Mouse (Mus musculus) bone marrow macrophage, adult 2 months (primary cell): ENCODE results near the gene Plin2. TPM values are rescaled to one million over a fixed set of nuclear protein-coding genes. Genes with fewer than 3 reads are reported as not detected.
"Not testable (repeated sequence)": the region's sequence is repeated elsewhere in the genome, so short reads cannot be mapped to it uniquely, and the experiment has no call there.

Experiments used
- H3K27ac ChIP-seq: 2 replicates; pipeline ENCODE4 v1.5.1; 2012; ENCODE audit warnings: low read depth, low read length; ENCODE audit not compliant: insufficient read depth
- H3K4me1 ChIP-seq: 2 replicates; pipeline ENCODE4 v1.6.1; 2012; ENCODE audit warnings: low read length; ENCODE audit not compliant: control insufficient read depth, insufficient read depth
- H3K4me3 ChIP-seq: 2 replicates; pipeline ENCODE4 v1.5.1; 2012; ENCODE audit warnings: mild to moderate bottlenecking, low read length, moderate library complexity; ENCODE audit not compliant: insufficient read depth
- CTCF ChIP-seq: IDR thresholded peaks from 2 replicates; pipeline ENCODE4 v1.5.1; 2012; ENCODE audit warnings: low read depth, mild to moderate bottlenecking, low read length, moderate library complexity
- POLR2A ChIP-seq: IDR thresholded peaks from 2 replicates; pipeline ENCODE4 v1.6.1; 2012; ENCODE audit warnings: mild to moderate bottlenecking, low read depth, low read length, borderline replicate concordance
- polyA plus RNA-seq: library from polyadenylated mRNA; stranded (reverse); fragments of >200 nt; gene quantifications from 2 replicates; pipeline ENCODE4 v1.2.4, GENCODE M21; 2012; ENCODE audit not compliant: missing spikeins, insufficient read depth, insufficient read length

Plin2 gene
- polyA plus RNA-seq, 1 experiment, result 397 TPM

DNA sequence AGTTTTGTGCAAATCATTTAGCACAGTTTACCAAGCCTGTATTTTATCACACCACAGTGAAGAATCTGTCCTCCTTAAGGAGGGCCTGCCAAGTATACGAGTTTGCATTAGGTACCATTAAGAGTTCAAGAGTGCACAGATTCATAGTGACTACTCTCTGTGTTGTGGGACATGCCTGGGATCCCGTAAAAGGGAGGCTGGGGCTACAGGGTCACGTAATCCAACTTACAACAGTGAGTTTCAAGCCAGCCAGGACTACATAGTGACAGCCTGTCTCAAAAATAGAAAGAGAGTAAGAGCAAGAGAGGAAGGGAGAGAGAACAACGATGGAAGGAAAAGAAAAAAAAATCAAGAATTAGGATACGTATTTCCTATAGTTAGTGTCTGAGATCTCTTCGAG is 14.9 kb upstream of the Plin2 start:
- Histone ChIP-seq H3K4me1 (peaks cover 51% of the 10 kb centered on the region), H3K27ac (no peak overlapping the region), H3K4me3 (no peak overlapping the region)
- TF ChIP-seq CTCF (no peak), POLR2A (no peak)

DNA sequence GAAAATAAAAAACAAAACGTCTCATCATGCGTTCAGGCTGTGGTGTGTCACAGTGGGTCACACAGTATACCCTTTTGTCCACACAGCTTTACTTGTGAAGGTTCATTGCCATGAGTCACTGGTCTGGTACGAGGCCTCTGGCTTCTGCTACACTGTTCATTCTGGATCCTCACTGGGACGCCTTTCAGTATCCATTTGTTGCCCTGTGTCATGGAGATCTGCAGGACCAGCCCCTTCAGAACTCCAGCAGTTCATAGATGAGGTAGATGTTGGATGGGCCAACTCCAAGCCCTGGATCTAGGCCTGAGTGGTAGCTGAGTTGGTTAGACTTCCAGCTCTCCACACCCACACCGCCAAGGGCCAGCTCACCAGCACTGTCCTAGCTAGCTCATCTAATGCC is 13.9 kb upstream of the Plin2 start:
- Histone ChIP-seq H3K27ac (no peak overlapping the region), H3K4me3 (no peak overlapping the region), H3K4me1 (peaks cover 49% of the 10 kb centered on the region)
- TF ChIP-seq POLR2A (no peak), CTCF (no peak)

DNA sequence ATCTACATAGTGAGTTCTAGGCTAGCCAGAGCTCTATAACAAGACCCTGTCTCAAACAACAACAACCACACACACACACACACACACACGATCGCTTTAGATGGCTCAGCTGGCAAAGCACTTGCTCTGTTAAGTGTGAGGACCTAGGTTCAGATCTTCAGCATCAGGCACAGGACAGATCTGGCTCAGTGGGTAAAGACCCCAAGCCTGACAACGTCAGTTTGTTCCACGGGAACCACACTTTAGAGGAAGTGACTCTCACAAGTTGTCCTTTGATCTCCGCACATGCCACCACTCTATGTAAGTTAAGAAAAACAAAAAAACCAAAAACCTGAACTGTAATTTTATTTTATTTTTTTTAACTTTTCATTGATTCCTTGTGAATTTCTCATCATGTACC is 13.4 kb upstream of the Plin2 start:
- no peak overlapping the region for H3K27ac ChIP-seq
- TF ChIP-seq POLR2A (no peak), CTCF (no peak)
- H3K4me1 ChIP-seq, result peaks cover 49% of the 10 kb centered on the region
- no peak overlapping the region for H3K4me3 ChIP-seq

DNA sequence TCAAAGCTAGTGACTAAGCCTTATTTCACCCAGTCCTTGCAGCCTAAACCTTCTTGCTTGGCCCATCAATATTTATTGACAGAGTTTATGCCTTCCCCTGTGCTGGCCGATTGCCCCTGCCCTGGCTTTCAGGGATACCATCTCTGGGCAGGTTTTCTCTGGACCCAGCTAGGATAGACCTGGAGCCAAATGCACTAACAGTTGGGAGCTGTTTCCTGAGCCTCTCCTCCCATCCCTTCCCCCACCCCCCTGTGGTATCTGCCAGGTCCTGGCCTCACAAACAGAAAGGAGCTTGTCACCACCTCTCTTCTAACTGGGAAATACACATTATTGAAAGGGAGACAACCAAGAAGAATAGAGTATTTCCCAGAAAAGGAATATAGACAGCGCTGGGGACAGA is 12.0 kb upstream of the Plin2 start:
- Histone ChIP-seq H3K4me1 (peaks cover 37% of the 10 kb centered on the region), H3K4me3 (no peak overlapping the region), H3K27ac (no peak overlapping the region)
- TF ChIP-seq CTCF, result no peak
- no peak for TF ChIP-seq POLR2A

DNA sequence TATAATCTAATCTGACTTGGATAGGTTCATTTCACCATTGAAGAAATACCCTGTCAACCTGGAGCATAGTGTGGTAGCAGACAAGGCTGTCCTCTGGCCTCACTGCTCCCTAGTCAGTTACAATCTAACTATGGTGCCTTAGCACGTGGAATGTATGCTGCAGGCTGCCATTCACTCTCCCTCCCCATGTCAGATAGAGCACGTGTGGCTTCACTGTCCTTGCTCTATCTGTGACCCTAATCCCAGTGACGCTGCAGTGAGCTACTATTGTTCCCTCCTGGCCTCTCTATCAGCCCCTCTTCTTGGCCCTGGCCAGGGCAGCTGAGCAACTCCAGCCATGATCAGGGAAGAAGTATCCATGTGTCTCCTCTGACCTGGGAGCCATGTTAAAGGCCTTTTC is 11.6 kb upstream of the Plin2 start:
- no peak for TF ChIP-seq CTCF
- Histone ChIP-seq H3K27ac (no peak overlapping the region), H3K4me3 (no peak overlapping the region), H3K4me1 (peaks cover 36% of the 10 kb centered on the region)

DNA sequence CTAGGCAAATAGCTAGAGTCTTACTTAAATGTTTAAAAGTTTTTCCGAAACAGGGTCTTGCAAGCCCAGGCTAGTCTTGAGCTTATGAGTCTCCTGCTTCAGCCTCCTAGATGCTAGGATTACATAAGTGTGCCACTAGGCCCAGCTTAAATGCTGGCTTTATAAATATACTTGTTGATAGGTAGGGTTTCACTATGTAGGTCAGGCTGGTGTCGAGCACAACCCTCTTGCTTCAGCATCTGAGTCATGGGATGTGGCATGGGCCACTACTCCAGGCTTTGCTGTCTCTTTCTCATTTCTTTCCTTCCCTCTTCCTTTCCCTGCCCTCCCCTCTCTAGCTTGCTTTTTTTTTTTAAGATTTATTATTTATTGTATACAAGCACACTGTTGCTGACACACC is 9.8 kb upstream of the Plin2 start:
- no peak for TF ChIP-seq POLR2A
- H3K4me1 ChIP-seq, result peaks cover 26% of the 10 kb centered on the region
- H3K4me3 ChIP-seq, result no peak overlapping the region
- H3K27ac ChIP-seq, result peak overlapping the region; percentile 15; the same call in 1 of the 2 replicates

DNA sequence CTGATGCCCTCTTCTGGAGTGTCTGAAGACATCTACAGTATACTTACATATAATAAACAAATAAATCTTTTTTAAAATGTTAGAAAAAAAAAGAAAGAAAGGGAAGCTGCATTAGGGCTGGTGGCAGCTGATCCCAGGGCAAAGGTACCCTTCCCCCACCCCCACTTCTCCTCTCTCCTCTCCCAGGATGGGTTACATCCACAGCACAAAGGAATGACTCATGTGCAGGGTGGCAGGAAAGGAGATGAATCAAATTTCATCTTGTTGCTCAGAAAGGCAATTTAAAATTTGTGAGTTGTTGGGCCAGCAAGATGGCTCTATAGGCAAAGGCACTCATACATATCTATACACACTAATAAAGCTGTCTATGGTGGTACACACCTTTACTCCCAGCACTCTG is 6.9 kb upstream of the Plin2 start:
- H3K4me1 ChIP-seq, result peaks cover 38% of the 10 kb centered on the region

DNA sequence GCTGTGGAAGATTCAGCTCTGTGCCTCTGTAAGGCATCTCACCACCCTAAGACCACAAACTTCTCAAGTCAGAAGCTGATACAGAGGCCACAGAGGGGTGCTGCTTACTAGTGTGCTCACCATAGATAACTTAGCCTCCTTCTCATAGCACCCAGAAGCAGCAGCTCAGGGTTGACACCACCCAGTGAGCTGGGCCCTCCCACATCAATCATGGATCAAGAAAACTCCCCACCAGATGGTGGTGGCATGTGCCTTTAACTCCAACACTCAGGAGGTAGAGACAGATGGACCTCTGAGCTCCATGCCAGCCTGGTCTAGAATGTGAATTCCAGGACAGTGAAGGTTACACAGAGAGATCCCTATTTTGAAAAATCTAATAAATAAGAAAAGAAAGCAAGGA is 4.9 kb upstream of the Plin2 start:
- H3K27ac ChIP-seq, H3K4me3 ChIP-seq: not testable (repeated sequence)
- H3K4me1 ChIP-seq, result peaks cover 51% of the 10 kb centered on the region

More for the DNA sequence above, 6.9 kb upstream of the Plin2 start:
- TF ChIP-seq POLR2A, result no peak
- no peak for TF ChIP-seq CTCF
- Histone ChIP-seq H3K27ac (peak overlapping the region; percentile 64), H3K4me3 (no peak overlapping the region)

DNA sequence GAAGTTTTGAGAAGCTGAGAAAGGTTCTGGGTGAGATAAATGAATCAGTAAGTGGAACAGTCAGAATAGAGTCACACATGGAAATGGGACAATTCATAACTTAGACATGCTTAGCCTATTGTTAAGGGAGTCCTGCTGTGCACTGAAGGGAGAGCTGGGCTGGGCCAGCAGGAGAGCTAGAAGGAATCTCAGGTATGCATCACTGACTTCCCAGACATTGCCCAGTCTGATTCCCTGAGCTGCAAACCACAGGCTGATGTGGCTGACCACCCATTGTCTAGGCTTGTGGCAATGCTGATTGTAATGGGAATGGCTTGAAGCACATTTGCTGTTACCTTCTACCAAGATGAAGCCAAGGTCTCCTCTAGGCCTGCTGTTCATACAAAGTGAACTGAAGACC is 4.3 kb upstream of the Plin2 start:
- not testable (repeated sequence) for H3K4me3 ChIP-seq, H3K27ac ChIP-seq
- peaks cover 45% of the 10 kb centered on the region for H3K4me1 ChIP-seq

DNA sequence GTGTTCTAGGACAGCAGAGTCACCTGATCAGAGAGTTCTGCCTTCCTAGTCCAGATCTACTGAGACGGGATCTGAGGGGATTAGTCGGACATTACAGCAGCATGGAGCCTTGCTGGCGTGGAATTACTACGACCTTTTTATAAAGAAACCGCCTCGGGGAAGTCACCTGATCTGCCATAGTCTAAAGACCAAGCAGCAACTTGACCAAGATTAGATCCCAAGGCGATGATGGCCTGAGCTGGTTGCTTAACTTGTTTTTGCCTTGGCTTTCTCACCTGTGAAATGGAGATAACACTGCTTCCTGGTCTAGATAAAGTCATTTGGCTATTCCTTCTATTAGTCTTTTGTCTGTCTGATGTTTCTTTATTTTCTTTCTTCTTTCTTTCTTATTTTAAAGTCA is 2.6 kb upstream of the Plin2 start:
- H3K27ac ChIP-seq, result peak overlapping the region; percentile 83
- peaks cover 52% of the 10 kb centered on the region for H3K4me1 ChIP-seq
- H3K4me3 ChIP-seq, result no peak overlapping the region
- no peak for TF ChIP-seq CTCF
- TF ChIP-seq POLR2A, result no peak

DNA sequence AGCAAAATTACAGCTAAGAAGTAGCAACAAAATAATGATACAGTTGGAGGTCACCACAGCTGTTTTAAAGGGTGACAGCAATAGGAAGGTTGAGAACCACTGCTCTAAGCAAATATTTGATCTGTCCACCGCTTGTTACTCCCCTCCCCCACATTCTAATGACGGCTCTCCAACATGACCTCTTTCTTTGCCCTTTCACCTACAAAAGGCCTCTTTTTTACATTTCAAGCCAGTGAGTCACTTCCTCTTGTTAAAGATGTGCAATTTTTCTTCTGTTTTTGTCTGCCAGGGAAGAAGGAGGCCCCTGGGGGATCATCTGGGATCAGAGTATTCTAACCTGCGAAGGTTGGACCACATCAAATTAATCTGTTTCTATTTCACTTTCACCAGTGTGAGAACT is 1.9 kb upstream of the Plin2 start:
- peaks cover 51% of the 10 kb centered on the region for H3K4me1 ChIP-seq
- TF ChIP-seq CTCF, result no peak
- no peak for TF ChIP-seq POLR2A
- H3K4me3 ChIP-seq, result no peak overlapping the region
- H3K27ac ChIP-seq, result peak overlapping the region; percentile 83
